Mouse (Mus musculus): ENCODE measurements around the gene Hs3st4.

- TF ChIP-seq CTCF (IDR thresholded peaks at IDR 0.05; ENCODE audit: extremely low read depth, insufficient read depth, low read length) (no peak), POLR2A (IDR thresholded peaks at IDR 0.05; ENCODE audit: extremely low read depth, insufficient read depth, low read length) (no peak)
These were observed 371.4 kb downstream of the Hs3st4 start for GRCm38 (mm10) chr7:124354035-124354434.
